Mouse (Mus musculus): Measurements from ENCODE around the gene Tuba1c.

Gene Tuba1c

DNA sequence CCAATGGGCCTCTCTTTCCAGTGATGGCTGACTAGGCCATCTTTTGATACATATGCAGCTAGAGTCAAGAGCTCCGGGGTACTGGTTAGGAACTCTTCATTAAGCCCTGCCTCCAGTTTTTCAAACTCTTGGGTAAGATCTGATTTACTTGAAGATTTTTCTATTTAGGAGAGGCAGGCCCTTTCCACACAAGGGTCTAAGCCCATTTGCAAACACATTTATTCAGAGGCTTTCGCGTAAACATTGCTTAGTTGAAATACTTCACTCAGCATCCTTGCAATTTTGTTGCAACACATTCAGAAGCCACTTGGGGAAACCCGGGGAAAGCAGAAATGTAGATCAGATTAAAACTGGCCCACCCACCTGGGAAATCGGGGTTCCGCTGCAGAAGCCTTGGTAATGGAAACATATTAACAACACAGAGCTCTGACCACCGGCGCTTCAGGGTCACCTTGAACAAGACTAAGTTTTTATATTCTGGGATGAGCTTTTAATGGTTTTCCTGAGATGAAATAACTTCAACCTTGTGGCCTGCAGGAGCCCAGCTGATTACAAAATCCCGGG is 34.7 kb upstream of the Tuba1c start:
- no peak for DNase-seq (ENCODE audit: extremely low spot score, low spot score)

DNA sequence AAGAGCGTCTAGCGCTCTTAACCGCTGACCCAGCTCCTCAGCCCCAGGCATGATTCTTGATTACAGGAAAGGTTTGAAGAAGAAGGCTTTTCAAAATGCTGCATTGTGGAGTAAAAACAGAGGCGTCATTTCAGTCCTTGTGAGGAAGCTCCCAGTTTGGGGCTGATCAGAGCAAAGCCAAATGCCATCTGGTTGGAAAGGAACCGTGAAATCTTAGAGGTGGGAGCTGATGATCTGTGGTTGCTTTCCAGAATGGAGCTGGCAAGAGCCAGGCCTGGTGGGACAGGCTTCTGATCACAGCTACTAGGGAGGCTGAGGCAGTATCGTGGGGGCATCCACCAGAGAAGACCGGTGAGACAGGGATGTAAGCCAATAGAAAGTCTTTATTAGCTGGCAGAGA is 32.9 kb upstream of the Tuba1c start:
- DNase-seq (ENCODE audit: extremely low spot score, low spot score), result no peak

DNA sequence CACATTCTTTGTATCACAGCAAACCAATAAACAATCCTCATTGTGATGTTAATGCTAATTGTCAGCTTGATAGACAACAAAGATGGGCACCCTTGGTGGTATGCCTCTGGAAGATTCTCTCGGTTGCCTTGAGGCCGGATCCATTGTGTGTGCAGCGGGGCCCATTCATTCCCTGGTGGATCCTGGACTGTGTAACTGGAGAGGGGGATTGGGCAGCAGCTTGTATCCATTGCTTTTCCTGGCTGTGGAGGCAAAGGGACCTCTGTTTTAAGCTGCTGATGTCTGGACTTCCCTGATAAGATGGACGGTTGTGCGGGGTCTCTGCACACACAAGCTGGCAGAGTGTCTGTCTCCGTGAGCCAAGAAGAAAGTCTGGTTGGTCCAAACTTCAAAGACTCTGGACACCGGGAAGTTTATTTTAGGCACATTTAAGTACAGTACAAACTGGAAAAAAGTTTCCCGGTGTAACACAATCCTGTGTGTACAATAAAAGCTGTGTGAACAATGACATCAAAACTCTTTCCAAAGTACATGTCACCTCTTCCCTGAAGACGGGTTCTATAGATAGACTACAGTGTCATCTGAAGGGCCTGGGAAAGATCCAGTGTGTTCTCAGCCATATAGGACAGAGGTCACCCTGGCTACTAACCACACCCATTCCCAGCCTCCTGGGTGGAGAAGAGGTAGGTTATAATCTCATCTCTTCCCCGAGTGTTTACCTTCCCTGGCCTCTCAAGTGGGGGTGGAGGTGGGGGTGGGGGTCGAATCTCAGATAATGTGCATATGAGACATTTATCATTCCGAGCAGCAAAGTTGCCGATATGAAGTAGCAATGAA is 31.5 kb upstream of the Tuba1c start:
- no peak for DNase-seq (ENCODE audit: extremely low spot score, low spot score)

DNA sequence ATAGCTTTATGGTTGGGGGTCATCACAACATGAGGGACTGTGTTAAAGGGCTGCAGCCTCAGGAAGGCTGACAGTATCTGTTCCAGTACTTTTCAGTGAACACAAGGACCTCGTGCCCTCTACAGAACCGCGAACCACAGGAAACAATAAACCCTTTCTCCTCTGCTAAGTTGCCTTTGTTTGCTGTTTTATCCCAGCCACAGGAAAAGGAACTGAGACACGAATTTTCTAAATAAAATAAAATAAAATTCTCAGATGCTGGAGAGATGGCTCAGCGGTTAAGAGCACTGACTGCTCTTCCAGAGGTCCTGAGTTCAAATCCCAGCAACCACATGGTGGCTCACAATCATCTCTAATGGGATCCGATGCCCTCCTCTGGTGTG is 30.9 kb upstream of the Tuba1c start:
- DNase-seq (ENCODE audit: extremely low spot score, low spot score), result no peak

DNA sequence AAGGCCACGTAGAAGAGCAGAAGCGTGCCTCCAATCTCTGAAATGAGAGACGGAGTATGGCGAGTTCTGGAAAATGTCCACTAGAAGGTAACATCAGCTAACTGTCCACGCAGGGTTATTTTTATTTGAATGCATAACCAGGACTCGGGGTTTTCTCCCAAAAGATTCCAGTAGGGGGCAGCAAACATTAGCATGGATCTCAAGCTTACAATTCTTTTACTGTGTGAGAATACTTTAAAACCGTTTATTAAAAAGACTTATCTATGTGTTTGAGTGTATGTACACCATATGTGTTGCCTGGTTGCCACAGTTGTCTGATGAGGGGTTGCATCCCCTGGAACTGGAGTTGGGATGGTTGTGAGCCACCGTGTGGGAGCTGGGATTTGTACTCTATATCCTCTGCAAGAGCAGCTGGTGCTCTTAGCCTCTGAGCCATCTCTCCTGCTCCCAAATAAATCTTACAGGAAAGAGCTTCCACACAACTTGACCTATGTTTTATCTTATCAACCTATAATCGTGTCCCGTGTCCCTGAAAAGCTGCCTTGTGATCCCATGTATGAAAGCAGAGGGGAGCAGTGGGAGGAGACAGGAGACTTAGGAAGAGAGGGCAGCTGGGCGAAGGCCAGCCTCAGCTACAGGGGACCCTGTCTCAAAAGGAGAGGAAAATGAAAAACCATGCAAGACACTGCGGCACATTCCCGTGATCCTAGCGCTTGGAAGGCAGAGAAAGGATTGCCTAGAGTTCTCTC is 29.0 kb upstream of the Tuba1c start:
- no peak for DNase-seq (ENCODE audit: extremely low spot score, low spot score)

DNA sequence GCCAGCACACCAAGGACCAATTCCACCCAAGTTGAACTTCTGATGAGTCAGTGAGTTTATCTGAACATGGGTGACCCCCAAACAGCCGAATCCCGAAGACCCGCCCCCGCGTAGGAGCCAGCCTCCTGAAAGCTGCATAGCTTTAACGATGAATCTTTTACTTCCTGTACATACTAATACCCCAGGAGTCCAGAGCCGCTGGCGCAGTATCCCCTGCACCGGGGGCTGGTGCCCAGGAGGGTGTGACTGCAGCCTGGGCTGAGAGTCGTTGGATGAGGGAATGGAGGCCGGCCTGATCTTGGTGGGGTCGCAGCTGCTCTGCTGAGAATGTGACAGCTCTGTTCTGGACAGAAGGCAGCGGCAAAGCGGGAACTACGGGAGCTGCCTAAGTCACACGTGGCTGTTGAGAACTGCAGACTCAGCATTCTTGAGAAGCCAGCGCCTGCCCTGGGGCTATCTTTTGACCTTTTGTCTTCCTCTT is 28.2 kb upstream of the Tuba1c start:
- no peak for DNase-seq (ENCODE audit: extremely low spot score, low spot score)

DNA sequence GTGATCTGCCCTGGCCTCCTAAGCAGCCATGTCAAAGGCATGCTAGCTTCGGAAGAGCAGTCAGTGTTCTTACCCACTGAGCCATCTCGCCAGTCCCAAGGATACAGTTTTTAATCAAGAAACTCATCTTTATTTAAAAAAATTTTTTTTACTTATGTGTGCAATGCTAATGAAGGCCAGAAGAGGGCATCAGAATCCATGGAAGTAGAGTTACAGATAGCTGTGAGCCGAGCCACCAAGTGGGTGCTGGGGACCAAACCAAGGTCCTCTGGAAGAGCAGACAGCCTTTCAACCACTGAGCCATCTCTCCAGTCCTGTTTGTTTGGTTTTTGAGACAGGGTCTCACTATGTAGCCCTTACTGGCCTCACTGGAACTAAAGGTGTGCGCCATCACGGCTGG is 26.1 kb upstream of the Tuba1c start:
- DNase-seq (ENCODE audit: extremely low spot score, low spot score), result no peak

DNA sequence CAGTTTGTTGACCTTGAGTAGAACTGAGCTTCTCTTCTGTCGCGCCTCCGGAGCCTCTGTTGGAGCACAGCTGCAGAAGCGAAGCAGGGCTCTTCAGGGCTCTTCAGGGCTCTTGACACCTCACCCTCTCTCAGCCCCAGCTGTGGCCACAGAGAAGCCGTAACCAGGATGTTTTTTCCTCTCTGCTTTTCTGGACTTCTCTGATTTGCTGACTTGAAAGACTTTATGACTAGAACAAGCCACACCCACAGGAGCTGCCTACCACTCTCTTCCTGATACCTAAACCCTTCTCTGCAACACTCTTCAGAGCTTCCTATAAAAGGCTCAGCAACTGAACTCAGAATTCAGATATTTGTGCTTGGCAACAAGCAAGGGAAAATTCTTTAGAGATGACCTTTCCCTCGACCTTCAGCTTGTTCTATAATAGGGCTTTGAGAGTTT is 20.9 kb upstream of the Tuba1c start:
- no peak for DNase-seq (ENCODE audit: extremely low spot score, low spot score)

DNA sequence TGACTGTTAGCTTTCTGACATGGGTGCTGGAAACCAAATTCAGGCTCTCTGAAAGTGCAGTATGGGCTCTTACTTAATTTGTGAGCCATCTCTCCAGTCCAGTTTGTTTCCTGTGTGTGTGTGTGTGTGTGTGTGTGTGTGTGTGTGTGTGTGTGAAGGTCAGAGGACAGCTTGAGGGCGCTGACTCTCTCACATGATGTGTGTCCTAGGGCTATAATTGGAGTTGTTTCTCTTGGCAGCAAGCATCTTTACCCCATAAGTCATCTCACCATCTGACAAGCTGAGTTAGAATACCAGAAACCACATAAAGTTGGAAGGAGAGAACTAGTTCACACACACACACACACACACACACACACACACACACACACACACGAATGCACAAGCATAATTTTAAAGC is 18.8 kb upstream of the Tuba1c start:
- no peak for DNase-seq (ENCODE audit: extremely low spot score, low spot score)

DNA sequence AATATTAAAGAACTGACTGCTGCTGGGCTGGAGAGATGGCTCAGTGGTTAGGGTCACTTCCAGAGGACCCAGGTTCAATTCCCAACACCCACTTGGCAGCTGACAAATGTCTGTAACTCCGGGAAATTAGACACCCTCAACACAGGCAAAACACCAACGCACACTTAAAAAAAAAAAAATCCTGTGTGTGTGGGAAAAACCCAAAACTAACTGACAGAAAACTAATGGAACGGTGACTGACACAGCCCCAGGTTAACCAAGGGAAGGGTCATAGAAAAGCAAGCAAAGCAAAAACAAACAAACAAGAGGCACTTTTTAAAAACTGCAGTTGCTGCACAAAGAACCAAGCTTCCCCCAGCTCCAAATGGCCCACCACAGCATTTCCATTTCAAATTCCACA is 17.7 kb upstream of the Tuba1c start:
- DNase-seq (ENCODE audit: extremely low spot score, low spot score), result no peak

DNA sequence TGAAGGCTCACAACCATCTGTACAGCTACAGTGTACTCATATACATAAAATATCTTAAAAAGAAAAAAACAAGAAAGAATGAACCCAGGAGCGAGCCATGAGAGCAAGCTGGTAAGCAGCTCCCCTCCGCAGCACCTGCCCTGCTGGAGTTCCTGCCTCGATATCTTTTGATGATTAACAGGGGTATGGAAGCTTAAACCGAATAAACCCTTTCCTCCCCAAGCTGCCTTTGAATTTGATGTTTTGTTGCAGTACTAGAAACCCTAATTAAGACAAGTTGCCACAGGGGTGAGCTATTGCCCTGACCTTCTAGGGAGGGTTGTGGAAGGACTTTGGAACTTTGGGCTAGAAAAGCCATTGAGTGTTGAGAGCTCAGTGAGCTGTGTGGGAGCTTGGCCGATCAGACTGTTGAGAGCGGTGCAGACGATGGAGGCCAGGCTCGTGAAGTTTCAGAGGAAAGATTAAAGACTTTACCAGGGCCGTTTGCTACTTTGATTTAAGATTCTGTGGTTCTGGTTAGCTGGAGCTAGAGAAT is 15.1 kb upstream of the Tuba1c start:
- no peak for DNase-seq (ENCODE audit: extremely low spot score, low spot score)

DNA sequence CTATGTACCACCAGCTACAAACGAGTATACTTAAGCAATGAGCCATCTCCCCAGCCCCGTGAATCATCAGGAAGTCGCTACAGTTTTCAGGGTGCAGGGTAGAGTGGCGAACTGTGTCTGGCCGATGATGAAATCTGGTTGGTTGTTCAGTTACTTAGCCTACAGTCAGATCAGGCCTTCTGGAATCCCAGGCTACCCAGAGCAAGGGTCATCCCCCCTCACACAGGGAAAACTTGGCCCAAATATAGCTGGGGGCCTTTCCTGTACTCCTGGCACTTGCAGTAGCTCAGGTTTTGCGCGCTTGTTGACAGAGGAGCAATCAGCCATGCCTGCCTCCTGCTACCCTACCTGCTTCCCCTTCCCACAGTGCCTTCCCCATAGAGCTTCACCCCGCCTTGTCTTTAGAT is 12.3 kb upstream of the Tuba1c start:
- DNase-seq (ENCODE audit: extremely low spot score, low spot score), result no peak

DNA sequence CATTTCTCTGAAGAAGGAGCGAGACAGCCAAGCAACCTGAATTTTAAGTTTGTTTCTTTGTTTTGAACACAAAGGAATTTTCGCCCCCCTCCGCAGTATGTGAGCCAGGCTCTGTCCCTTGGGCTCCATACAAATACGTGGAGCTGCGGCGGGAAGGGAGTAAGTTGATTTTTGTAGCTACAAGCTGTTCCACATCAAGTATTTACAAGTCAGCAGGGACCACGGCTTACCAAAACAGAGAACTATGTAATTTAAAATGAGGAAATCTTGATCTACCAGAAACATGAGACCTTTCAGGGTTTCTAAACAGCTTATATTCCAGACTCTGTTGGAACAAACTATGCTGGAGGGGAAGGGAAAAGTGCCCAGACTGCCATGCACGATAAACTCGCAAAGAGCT is 11.7 kb upstream of the Tuba1c start:
- DNase-seq (ENCODE audit: extremely low spot score, low spot score), result no peak

DNA sequence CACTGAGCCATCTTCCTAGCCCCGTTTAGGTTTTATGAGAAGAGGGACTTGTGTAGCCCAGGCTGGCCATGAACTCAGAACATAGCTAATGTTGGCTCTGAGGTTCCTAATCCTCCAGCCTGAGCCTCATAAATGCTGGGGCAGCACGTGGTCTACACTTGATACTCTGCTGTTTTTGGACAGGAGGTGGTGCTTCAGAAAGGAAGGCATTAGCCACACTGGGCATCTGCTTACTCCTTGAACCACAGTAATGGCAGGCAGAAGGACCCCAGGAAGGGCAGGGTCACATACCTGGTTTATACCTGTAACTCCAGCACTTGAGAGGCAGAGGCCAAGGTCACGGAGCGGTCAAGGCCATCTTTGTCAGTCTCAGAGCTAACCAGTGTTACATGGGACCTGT is 11.1 kb upstream of the Tuba1c start:
- no peak for DNase-seq (ENCODE audit: extremely low spot score, low spot score)

DNA sequence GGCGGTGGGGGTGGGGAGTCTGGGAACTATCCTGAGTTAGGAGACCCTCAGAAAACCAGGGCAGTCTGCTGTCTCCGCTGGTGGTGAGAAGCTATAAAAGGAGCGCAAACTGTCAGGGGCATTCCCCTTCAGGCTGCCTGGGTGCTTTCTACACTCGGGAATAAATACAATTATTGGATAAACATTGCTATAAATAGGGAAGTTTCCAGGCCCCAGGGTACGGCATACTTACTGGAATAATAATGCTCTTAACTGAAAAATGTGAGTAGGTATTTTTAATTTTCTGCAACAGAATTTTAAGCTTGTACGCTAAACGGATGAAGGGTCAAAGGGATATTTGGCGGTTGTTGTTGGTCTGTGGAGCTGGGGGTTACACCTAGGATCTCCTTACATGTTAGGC is 10.3 kb upstream of the Tuba1c start:
- no peak for DNase-seq (ENCODE audit: extremely low spot score, low spot score)

DNA sequence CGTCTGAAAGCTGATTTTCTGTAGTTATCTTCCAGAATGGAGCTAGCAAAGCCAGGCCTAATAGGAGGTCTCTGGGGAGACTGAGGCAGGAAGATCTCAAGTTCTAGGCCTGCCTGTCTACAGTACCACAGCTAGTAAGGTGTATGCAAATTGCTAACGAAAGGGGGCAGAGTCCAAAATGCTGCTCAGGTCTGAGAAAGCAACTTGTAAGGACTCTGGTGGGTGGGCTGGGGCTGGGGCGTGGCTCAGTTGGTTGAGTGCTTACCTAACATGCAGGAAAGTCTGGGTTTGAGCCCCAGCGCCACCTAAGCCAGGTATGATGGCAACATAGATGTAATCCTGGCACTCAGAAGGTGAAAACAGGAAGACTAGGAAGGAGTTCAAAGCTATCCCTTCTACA is 9.5 kb upstream of the Tuba1c start:
- DNase-seq (ENCODE audit: extremely low spot score, low spot score), result no peak

DNA sequence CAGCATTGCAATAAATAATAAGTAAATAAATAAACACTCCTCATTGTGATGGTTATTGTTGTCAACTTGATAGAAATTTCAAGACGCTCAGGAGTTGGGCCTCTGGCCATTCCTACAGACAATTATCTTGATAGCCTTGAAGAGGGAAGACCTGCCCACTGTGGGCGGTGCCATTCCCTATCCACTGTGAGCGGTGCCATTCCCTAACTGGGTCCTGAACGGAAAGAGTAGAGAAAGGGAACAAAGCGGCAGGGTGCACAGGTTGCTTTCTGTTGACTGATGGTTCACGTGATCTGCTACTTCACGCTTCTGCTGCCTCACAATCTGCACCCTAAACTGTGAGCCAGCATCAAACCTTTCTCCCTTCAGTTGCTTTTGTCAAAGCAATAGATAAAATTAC is 8.4 kb upstream of the Tuba1c start:
- no peak for DNase-seq (ENCODE audit: extremely low spot score, low spot score)

DNA sequence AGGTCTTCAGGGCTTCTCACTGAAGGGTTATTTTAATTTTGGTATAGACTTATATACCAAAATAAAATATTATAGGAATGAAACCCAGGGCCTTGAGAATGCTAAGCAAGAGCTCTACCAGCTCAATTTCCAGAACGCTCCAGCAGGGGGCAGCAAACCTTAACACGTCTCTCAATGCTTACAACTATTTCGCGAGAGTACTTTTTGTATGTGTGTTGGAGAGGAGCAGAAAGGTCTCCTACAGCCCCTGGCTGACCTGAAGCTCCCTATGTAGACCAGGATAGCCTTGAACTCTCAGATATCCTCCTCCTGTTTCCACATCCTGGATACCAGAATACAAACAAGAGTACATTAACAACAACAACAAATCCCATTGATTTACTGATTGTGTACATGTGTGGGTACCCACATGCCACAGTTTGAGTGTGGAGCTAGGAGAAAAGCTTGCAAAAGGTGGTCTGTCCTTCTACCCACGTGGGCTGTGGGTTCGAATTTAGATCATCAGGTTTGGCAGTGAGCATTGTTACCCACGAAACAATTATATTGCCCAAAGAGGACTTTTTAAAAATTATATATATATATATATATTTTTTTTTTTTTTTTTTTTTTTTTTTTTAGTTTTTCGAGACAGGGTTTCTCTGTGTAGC is 4.9 kb upstream of the Tuba1c start:
- DNase-seq (ENCODE audit: extremely low spot score, low spot score), result peak; percentile 88

DNA sequence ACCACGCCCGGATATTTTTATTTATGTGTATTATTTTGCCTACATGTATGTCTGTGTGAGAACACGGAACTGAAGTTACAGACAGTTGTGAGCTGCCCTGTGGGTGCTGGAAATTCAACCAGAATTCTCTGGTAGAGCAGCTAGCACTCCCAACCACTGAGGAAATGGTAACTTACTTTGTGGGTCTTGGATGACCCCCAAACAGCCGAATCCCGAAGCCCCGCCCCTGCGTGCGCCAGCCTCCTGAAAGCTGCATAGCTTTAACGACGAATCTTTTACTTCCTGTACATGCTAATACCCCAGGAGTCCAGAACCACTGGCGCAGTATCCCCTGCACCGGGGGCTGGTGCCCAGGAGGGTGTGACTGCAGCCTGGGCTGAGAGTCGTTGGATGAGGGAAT is 4.3 kb upstream of the Tuba1c start:
- DNase-seq (ENCODE audit: extremely low spot score, low spot score), result no peak

DNA sequence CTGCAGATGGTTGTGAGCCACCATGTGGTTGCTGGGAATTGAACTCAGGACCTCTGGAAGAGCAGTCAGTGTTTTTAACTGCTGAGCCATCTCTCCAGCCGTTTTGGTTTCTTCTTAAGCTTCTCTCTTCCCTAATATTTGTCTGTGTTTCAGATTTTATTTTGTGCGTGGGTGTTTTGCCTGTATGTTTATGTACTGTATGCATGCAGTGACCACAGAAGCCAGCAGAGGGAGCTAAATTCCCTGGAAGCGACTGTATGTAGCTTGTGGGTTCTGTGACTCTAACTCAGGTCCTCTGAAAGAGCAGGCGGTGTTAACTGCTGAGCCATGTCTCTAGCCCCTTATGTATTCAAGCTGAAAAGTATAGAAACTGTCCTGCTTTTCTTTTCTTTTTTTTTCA is 3.4 kb upstream of the Tuba1c start:
- no peak for DNase-seq (ENCODE audit: extremely low spot score, low spot score)

DNA sequence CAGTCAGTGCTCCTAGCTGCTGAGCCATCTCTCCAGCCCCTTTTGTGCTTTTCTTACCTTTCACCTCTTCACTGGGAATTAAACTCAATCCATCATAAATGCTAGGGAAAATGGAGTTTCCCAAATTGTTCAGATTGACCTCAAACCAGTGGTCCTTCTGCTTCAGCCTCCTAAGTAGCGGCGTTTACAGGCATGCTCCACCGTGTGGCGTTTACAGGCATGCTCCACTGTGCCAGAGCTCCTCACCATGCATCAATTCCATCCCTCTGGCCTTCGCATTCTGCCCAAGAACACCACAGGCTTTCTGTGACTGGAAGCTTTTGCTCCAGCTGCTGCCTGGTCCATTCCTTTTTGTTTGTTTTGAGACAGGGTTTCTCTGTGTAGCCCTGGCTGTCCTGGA is 2.6 kb upstream of the Tuba1c start:
- no peak for DNase-seq (ENCODE audit: extremely low spot score, low spot score)
